Mouse (Mus musculus) embryonic fibroblast, embryonic 13.5 days (primary cell): ENCODE measurements around the gene Gm572.

Source experiments
- CTCF ChIP-seq: IDR thresholded peaks from 2 replicates; pipeline ENCODE4 v1.5.1; 2011; ENCODE audit warnings: mild to moderate bottlenecking, control low read depth, low read length, moderate library complexity, borderline replicate concordance; ENCODE audit not compliant: insufficient read depth
- POLR2A ChIP-seq: IDR thresholded peaks from 2 replicates; pipeline ENCODE4 v1.6.1; 2011; ENCODE audit warnings: low read depth, mild to moderate bottlenecking, control low read depth, low read length, moderate library complexity

DNA sequence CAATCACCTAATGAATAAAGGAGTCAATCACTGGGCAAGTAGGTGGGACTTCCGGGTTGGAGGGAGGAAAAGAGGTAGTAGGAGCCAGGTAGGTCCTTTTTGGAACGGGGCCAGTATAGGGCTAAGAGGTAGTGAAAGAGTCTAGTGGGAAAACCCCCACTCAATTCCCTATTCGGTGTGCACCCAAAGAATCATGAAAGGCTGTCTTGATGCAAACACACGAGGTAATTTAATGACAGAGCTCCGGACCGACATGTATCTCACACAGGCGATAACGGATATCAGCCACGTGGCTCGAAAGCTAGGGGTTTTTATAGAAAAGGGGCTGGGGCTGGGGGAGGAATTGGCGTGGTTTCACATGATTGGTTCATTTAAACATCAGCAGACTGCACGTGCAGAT, 44.3 kb upstream of the Gm572 start:
- TF ChIP-seq CTCF (no peak), POLR2A (no peak)
